Mouse (Mus musculus) ovary, adult 18-20 months (tissue): ENCODE data around the gene Lix1.
"Not testable (repeated sequence)": the region's sequence is repeated elsewhere in the genome, so short reads cannot be mapped to it uniquely, and the experiment has no call there.

ENCODE experiments used
- DNase-seq: peaks from one replicate; pipeline ENCODE4 v3.0.0; 2022; ENCODE audit warnings: low spot score, mixed read lengths

The Lix1 gene

DNA sequence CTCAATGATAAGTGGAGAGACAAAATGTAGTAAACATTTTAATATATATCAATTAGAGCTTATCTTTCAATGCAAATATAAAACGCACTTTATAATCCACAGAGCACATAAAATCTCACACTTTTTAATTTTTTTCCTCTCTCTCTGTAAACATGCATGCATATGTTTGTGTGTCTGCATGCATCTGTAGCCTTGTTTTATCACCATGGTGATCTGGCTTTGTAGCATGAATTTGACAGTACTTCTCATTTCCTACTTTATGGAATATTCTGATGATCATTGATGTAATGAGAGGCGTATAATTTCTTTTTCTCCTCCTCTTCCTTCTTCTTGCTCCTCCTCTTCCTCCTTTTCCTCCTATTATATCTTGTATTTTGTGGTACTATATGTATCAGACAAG lies 9.7 kb downstream of the Lix1 start:
- no peak for DNase-seq

DNA sequence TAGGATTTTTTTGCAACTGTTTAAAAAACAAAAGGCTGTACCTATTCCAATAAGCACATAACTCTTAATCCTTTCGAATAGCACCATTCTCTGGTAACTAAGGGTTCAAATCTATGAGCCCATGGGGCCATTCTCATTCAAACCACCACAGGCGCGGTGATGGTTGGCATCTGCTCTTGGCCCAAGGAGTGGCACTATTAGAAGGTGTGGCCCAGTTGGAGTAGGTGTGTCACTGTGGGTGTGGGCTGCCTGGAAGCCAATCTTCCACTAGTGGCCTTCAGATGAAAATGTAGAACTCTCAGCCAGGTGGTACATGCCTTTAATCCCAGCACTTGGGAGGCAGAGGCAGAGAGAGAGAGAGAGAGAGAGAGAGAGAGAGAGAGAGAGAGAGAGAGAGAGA lies 11.7 kb downstream of the Lix1 start:
- no peak for DNase-seq

DNA sequence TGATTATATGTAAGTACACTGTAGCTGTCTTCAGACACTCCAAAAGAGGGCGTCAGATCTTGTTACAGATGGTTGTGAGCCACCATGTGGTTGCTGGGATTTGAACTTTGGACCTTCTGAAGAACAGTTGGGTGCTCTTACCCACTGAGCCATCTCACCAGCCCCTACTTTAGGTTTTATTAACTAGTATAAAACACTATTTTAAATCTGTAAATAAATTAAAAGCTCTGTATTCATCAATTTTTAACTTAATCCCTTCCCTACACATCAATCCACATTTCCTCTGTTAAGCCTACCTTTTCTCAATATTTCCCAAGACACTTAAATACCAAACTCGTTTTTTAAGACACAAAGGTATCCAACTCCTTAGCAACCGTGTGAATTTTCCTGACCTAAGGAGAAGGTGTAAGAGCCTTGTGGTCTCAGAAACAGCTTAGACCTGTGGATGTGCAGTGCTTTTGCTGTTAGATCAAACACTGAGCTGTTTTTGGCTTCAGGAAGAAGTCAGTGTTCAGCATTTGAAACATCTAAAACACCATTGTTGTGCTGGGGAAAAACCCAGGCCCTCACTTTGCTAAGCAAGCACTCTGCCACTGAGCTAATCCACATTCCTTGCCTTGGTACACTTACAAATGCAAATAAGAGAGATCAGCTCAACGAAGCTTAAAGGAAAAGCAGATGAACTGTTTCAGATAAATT lies 22.3 kb downstream of the Lix1 start:
- no peak for DNase-seq

DNA sequence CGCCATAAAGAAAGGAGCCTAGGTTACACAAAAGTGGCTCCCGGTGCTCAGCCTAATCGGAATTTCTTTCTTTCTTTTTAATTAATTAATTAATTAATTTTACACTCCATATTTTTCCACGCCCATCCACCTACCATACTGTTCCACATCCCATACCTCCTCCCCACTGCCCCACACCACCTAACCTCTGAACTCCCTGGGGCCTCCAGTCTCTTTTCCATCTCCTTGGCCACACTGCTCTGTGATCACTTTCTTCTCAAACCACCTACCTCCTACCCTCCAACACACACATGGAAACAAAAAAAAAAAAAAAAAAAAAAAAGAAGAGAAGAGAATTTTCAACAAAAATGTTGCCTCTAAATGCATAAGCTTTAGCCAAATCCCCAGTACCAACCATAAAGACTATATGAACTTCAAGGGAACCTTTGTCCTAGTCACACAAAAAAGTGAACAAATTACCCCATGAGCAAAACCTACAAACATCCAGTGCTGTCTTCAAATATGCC lies 22.9 kb downstream of the Lix1 start:
- DNase-seq: no peak

DNA sequence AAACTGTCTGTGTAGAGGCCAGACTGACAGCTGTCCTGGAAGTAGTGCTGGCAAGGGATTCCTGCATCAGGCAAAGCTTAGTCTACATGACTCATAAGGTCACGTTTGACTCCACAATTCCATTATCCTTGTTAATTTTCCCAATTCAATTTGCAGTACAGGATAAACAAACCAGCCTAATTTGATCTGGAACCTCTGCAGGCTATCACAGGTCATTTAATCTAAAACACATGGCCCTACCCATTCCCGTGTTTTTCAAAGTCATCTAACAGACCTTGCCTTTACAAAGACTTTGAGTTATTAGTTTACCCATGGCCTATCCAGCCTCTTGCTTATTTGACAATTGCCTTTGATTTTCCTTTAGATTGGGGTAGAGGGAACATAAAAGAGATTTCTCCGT lies 23.4 kb downstream of the Lix1 start:
- no peak for DNase-seq

DNA sequence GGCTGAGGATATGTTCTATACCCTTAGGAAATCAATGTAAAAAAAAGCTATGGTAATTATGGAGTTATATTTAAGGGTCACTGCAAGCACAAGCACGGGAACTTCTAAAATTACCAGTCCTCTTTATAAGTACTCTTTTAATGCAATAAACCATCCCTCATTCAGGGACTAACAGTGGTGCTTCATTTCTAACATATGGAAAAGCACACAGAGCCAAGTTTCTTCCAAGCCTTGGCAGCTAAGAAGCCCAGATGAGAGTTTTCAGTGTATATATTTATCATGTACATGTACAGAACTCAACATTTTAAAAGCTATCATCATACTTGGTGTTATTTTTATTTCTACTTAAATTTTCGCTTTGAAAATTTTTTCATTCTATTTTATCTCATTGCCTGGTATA lies 26.4 kb downstream of the Lix1 start:
- no peak for DNase-seq

DNA sequence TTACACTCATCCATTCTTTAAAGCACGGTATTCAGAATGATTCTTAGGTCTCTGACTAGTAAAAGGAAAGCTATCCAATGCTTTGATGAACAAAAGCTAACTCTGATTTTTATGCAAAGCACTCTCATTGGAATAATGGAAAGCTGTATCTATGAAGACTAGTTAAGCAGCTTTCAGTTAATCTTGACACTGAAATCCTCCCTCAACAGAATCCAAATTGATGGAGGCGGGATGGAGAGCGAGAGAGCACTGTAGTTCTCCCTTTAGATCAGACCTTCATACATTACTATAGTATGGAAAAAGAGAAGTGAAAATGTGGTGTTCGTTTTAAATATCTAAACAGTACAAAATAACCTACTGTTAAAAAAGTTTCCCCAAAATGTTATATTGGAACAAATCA lies 31.2 kb downstream of the Lix1 start:
- DNase-seq: no peak

DNA sequence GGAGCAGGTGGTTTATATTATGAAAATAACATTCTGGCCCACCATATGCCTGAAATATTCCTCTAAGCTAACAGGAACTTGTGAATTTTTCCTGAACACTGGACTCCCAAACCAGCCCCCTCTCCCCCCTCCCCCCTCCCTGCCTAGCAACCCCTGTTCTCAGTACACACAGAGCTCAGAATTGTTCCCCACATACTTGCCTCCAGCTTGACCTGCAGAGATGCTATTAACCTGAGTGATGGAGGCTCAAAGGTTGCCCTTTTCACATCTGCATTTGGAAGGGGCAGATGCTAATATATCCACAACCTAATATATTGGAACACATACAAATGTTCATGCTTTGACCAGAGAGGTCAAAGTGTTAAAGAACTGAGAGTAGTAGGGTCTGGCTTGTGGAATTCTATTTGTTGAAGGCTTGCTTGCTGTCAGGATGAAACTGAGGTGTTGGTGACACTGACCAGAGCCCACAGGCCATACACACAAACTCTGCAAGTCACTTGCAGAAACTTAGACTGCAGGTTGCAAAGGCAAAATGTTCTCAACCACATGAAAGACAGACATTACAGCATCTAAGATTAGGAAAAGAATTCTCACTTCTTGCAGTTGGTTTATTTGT lies 36.2 kb downstream of the Lix1 start:
- no peak for DNase-seq

DNA sequence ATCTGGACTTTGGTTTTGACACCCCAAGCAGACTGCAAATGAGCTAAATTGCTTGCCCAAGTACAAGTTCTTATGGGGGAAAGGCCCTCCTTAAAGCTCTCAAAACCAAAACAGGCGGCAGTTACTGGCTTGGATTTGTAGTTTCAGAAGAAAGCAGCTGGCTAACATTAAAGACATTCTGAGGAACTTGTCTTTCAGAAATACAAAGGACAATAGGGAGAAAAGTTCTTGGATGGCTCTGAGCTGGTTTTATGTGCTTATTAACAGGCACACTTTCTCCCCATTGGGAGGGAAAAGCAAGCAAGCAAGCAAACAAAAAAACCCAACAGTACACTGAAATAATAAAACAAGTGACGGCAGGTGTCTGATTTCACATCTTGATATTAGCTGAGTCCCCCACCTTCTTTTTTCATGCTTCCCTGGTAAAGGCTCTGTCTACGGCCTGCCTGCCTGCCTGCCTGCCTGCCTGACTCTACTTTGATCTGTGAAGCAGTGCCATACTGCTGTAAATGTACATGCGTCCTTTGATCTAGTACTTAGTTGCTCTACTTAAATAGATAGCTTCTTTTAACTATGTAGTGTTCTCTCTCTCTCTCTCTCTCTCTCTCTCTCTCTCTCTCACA lies 39.5 kb downstream of the Lix1 start:
- no peak for DNase-seq

DNA sequence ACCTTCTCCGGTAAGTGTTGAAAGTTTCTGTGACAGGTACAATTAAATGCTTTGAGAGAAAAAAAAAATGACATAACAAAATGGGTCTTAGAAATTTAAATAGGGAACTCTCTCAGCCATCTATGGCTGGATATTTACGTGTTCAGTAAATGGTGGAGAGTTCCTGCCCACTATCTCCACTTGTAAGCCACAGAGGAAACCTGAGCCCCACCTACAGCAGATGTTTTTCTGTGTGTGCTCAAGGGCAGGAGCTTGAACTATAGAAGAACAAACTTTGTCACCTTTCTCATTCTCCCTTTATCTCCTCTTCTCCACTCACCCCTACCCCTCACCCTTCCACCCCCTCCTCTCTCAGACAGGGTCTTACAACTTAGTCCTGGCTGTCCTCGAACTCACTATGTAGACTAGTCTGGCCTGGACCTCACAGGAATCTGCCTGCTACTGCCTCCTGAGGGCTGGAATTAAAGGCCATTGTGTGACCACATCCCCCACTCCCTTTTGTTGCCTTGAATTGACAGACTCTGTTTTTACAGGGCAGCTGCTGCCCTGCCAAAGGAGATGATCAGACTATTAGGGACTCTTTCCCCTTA lies 41.9 kb downstream of the Lix1 start:
- DNase-seq: no peak

DNA sequence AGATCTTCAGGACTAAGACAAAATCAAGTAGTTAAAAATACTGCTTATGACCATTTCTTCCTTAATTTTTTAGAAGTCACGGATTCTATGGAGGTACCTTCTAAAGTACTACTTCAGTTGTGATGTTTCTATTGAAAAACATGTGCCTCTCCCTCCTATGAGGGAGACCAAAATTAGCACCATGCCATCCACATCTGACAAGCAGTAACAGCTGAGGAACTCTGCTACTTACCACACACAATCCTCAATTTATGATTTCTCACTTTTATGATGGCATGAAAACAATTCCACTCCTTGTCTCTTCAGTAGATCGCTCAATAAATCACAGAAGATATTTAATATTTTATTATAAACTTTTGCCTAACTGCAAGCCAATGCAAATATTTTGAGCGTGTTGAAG lies 44.2 kb downstream of the Lix1 start:
- no peak for DNase-seq

DNA sequence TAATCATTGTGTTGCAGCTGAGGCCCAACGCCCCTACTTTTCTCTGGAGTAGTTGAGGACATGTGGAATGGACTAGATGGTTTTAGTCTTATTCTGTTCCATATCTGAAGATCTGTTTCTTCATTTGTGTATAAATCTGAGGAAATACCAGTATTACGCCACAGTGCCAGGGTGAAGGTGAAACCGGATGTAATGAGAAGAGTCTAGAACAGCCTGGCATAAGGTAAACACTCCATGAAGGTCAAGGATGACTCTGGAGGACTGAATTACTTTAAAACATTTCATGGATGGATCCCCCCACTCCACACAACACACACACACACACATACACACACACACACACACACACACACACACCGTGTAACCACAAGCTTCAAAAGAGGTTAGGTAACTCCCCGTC lies 45.3 kb downstream of the Lix1 start:
- DNase-seq: no peak

DNA sequence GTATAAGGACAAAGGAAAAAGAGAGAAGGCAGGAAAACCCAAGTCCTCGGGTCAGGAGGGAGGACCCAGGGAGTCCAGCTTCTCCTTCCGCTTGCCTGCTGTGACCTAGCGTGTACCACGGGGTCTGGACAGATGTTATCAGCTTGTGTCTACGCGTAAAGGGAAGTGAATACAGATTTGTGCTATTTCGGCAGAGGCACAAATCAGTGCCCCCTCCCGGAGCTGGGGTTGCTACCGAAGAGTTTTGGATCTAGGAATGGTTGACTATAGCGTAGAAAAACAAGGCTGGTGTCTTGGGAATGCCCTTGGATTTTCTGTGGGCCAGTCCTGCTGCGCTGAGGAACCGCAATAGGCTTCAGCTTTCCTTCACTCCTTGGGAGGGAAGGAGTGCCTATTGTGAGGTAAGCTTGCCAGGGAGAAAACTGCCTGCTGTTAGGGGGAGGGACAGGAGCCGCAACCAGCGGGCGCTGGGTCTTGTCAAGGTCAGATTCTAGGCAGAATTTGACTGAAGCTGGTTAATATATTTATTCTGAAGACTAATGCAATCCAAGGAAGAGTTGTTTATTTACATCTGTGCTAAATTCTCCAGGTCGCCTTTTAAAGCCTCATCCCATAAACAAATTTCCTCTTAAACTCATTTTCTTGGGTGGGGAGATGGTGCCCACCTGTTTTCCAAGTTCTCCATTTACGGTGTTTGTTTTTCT lies 46.4 kb downstream of the Lix1 start:
- peak; percentile 40 for DNase-seq

DNA sequence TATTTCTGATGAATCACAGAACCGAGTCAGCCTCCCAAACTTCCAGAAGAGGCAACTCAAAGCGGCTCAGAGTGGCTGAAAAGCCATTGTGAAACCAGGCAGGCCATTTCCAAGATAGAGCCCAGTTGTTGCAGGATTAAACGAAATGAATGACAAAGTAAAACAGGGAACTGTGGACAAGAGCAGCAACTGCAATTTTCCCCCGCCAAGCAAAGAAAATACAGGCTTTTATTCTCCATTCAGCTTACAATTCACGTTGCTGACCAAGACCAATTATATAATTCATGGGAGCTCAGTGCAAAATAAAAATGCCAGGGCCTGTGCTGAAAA lies 46.9 kb downstream of the Lix1 start:
- DNase-seq: no peak

DNA sequence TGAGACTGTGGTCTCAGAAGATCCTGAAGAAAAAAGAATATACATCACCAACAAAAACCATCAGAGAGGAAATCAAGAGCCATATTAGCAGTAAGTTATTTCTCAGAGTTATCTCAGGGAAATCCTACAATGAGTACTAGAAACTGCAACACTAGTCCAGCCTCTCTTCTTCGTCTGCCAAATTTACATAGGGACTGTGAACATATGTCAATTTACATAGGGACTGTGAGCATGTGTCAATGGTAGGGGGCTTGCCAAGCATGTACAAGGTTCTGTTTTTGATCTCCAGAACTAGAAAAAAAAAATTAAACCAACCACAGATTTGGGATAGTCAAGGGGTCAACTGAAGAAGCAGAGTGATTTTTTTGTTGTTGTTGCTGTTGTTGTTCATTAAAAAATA lies 48.6 kb downstream of the Lix1 start:
- no peak for DNase-seq

DNA sequence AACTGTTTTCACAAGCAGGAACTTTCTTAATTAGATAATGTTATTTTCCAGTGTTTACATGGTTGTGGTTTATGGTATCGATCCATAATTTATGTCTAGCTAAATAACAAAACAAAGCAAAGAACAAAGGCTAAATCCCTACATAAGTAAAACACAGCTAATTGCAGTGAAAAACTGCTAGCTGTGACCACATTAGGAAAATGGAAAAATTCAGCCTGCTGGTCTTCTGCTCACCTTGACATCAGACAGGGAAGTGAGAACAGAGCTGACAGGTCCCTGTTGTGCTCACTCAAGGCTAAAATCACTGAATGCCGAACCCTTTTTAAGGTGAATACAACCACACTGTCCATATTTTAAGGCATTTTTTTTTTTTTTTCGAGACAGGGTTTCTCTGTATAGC lies 50.1 kb downstream of the Lix1 start:
- no peak for DNase-seq

DNA sequence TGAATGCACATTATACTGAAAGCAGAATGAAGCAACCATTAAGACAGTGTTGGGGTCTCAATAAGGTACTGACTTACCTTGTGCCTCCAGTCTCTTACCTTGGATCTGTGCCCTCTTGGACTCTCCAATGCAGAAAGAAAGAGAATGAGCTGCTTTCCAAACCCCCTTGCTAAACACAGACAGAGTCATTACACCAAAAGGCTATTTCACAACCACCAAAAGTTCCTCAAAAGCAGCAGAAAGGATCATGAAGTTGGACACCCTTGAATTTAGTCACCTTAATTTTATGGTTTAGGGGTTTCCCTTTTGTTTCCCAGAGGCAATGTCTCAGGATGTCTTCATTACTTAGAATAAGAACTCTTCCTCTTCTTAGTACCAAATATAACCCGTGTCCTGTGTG lies 52.1 kb downstream of the Lix1 start:
- no peak for DNase-seq

DNA sequence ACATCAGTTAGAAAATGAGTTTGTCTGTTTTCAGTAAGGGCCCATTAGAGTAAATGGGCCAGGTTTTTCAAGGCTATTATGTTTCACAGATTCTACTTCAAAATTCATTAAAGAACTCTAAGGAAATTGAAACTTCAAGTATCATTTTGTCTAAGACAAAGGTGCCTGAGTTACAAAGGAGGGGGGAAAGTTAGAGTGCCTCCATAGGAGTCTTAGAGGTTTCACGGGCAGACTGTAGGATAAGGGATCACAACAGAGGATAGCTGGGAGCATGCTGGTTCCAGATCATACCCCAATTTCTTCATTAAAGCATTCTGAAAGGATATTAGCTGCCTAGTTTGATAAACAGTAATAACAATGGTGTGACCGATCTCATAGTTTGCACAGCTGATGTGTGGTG lies 83.3 kb downstream of the Lix1 start:
- no peak for DNase-seq

DNA sequence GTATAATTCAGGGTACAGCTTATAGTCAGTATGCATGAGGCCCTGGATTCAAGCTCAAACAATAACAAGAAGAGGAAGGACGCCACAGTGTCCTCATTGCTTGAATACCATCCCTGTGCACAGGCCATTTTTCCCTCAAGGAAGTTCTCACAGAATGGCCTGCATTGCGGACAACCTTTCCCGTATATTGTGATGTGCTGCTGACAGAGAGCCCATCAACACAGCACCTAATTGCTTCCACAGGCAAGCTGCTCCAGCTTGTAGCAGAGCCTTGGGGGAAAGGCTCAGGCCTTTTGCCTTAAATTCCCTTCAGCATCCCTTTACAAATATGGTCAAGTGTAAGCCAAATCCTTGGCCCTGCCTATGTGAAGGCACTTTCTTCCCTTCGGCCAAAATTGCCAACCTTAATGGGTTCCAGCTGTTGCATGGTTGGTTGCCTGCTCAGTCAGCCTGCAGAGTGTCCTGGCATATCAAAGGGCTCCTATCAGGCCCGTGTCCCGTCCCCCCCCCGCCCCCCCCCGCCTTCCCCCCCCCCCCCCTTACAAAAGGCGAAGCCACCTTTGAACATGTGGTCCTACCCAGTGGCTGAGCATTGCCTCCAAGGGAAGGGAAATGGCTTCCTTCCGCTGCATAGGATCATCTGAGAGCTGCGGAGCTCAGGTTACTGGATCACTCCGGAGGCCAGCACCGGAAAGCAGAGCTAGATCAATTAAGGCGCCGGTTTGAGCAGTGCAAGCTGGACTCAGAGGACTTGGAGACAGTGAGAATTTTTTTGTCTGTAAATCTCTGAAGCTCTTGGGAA lies 88.5 kb downstream of the Lix1 start:
- DNase-seq: no peak

DNA sequence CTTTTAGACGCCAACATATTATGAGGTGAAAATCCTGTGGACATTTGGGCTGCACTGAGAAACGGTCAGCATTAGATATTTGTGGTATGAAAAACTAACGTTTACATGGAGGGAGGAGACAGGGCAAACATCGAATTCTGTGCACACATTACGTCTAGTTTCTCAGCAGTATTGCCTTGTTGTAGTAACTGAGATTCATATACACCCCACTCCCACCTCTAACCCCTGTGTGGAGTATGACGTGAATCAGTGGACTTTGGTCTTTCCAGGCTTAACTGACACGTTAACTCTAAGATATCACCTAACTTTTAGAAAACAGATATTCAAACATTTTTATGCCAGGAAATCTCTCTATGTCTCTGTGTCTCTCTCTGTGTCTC lies 89.1 kb downstream of the Lix1 start:
- DNase-seq: no peak

DNA sequence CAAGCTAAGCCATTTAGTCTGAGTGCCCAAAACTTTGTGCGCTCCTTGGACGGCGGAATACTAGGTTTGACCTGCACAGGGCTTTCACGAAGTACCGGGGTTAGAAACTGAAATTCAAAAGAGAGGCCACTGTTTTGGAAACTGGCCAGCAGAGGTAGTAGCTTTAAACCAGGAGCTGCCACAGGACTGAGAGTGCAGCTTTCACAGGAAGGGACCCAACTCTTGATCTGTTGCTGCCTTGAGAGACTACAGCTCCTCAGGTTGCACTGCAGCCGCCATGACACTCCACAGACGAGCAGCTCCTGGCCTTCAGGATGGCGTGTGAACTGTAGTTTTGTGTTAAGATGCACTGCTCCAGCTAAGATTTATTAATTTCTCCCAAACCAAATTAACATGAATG lies 89.6 kb downstream of the Lix1 start:
- DNase-seq: no peak

DNA sequence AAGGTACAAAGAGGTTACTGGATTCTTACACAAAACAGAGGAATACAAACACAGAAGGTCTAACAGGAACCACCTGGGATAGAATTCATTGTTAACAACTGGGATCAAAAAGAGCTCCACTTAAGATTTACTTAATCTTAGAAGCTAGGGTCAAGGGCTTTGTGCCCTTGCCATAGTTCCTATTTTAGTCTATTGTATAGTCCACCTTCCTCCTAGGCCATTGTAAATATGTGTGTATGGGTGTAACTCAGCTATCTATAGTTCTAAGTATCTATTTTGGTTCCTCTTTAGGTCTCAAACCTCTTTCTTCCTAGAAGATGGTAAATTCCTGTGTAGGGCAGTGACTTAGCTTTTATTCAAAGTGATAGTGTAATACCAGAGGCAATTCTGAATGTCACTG lies 93.8 kb downstream of the Lix1 start:
- not testable (repeated sequence) for DNase-seq
